Mouse (Mus musculus) C2C12 (cell line): ENCODE data around the gene Kremen1. TPM values are rescaled to one million over a fixed set of nuclear protein-coding genes. Genes with fewer than 3 reads are reported as not detected.

Source experiments
- H3K27me3 ChIP-seq: one replicate; pipeline ENCODE4 v1.6.1; 2011; ENCODE audit not compliant: control insufficient read depth, insufficient read depth, insufficient read length
- H3K36me3 ChIP-seq: one replicate; pipeline ENCODE4 v1.6.1; 2011; ENCODE audit not compliant: control insufficient read depth, insufficient read depth
- H3K4me3 ChIP-seq: one replicate; pipeline ENCODE4 v1.5.1; 2011; ENCODE audit warnings: mild to moderate bottlenecking, control low read depth; ENCODE audit not compliant: poor library complexity, insufficient read depth, severe bottlenecking
- H3K79me2 ChIP-seq: one replicate; pipeline ENCODE4 v1.6.1; 2011; ENCODE audit not compliant: control insufficient read depth, insufficient read depth
- H3K79me3 ChIP-seq: one replicate; pipeline ENCODE4 v1.6.1; 2011; ENCODE audit warnings: low read depth, control low read depth
- H3ac ChIP-seq: one replicate; pipeline ENCODE3; 2011; ENCODE audit warnings: low read depth; ENCODE audit not compliant: control insufficient read depth, insufficient read length
- CEBPB ChIP-seq: IDR thresholded peaks from one replicate; pipeline ENCODE4 v1.6.1; 2011; ENCODE audit warnings: low read depth, mild to moderate bottlenecking, control low read depth, moderate library complexity
- CTCF ChIP-seq: IDR thresholded peaks from one replicate; pipeline ENCODE4 v1.5.1; 2011; ENCODE audit not compliant: control insufficient read depth, insufficient read depth, insufficient read length
- FOSL1 ChIP-seq: IDR thresholded peaks from one replicate; pipeline ENCODE4 v1.8.0; 2011; ENCODE audit warnings: mild to moderate bottlenecking, low read length; ENCODE audit not compliant: poor library complexity, insufficient read depth, severe bottlenecking
- MAX ChIP-seq: IDR thresholded peaks from one replicate; pipeline ENCODE4 v1.6.1; 2011; ENCODE audit warnings: mild to moderate bottlenecking, control low read depth
- MYOD1 ChIP-seq: IDR thresholded peaks from one replicate; pipeline ENCODE4 v1.6.1; 2011; ENCODE audit warnings: low read depth; ENCODE audit not compliant: control insufficient read depth, insufficient read length
- MYOG ChIP-seq: IDR thresholded peaks from one replicate; pipeline ENCODE4 v1.6.1; 2011; ENCODE audit not compliant: control insufficient read depth, insufficient read length; ENCODE audit errors: extremely low read depth
- USF1 ChIP-seq: IDR thresholded peaks from one replicate; pipeline ENCODE4 v1.6.1; 2011; ENCODE audit warnings: low read depth, mild to moderate bottlenecking, control low read depth, moderate library complexity
- polyA plus RNA-seq: library from polyadenylated mRNA; unstranded; fragments of >200 nt; fragmentation: generic; extraction: Trizol; gene quantifications from one replicate; pipeline ENCODE4 v1.2.1, GENCODE M21; 2012; ENCODE audit warnings: missing spikeins

Kremen1 gene
- polyA plus RNA-seq, 1 experiment, result 43.5 TPM

DNA sequence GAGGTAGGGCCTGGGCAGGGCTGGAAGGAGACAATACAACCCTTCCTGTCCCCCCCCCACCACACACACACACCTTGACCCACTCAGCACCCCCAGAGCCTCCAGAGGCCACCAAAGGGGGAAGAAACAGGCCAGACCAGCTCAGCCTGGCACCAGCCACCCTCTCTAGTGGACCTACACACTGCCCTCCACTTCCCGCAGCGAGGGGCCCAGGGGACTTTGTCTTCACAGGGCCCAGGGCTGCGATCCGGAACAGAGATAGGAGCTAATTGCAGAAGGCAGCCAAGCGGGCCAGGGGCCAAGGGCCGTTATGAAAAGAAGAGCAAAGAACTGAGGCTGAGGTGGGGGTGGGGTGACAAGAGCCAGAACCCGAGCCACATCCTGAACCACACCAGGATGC is 112.1 kb downstream of the Kremen1 start:
- Histone ChIP-seq H3K4me3 (no peak overlapping the region), H3K27me3 (peaks cover 31% of the 10 kb centered on the region), H3K79me2 (no peaks in the 10 kb centered on the region), H3K36me3 (no peaks in the 10 kb centered on the region), H3K79me3 (no peaks in the 10 kb centered on the region), H3ac (no peak overlapping the region)
- TF ChIP-seq FOSL1 (no peak), USF1 (no peak), CEBPB (no peak), MAX (no peak), MYOD1 (no peak), MYOG (no peak), CTCF (no peak)

DNA sequence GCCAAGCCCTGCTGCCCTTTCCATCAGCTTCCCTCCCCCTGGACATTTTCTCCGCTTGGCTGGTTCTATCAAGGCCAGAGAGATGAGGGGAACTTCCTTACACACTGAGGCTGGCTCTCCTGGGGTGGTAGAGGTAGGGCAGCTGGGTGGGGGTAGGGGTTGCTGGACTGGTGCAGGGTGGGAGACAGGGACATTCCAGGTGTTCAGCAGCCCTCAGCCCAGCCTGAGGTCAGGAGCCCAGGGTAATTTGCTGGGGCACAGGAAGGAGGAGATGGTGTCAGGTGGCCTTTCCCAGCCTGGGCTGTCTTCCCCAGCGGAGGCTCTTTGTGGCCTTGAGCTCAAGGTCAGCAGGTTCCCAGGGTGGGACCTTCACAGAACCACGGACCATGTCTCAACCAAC is 115.8 kb downstream of the Kremen1 start:
- Histone ChIP-seq H3K27me3 (peaks cover 16% of the 10 kb centered on the region), H3K36me3 (no peaks in the 10 kb centered on the region), H3K79me2 (no peaks in the 10 kb centered on the region), H3K4me3 (no peak overlapping the region), H3K79me3 (no peaks in the 10 kb centered on the region), H3ac (no peak overlapping the region)
- TF ChIP-seq FOSL1, result no peak
- TF ChIP-seq MYOG, result no peak
- TF ChIP-seq CTCF, result no peak
- TF ChIP-seq CEBPB, result no peak
- TF ChIP-seq MYOD1, result no peak
- TF ChIP-seq MAX, result no peak
- no peak for TF ChIP-seq USF1

DNA sequence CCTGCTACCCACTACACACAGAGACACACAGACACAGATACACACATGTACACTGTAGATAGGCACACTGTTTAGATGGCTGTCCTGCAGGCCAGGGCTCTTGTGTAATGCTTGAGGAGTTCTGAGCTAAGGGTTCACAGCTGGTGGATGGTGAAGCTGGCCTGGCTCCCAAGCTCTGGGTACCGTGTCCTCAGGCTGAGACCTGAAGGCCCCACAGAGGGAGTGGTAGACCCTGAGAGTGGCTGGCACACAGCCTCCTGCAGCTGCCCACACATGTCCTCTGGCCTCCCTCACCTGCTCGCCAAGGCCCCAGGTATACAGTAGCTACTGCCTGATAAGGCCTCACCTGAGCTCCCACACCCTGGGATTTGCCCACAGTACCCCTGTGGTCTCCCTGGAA is 119.4 kb downstream of the Kremen1 start:
- H3ac ChIP-seq, result no peak overlapping the region
- peaks cover 21% of the 10 kb centered on the region for H3K27me3 ChIP-seq
- no peak overlapping the region for H3K4me3 ChIP-seq
- H3K79me2 ChIP-seq, result no peaks in the 10 kb centered on the region
- no peak for TF ChIP-seq MAX
- TF ChIP-seq MYOG, result no peak
- TF ChIP-seq CEBPB, result no peak
- no peak for TF ChIP-seq MYOD1
- no peak for TF ChIP-seq FOSL1
- TF ChIP-seq CTCF, result no peak
- TF ChIP-seq USF1, result no peak
- no peaks in the 10 kb centered on the region for H3K79me3 ChIP-seq
- no peaks in the 10 kb centered on the region for H3K36me3 ChIP-seq

Other genes starting within 250 kb of the Kremen1 start
- gene Rasl10a, start 203.4 kb downstream of the Kremen1 start, polyA plus RNA-seq, result 1.0 TPM
- 104 TPM for gene Gas2l1, start 196.2 kb downstream of the Kremen1 start, polyA plus RNA-seq
- 12.0 TPM for gene Rhbdd3, start 162.6 kb downstream of the Kremen1 start, polyA plus RNA-seq
- gene Ewsr1, start 162.3 kb downstream of the Kremen1 start, polyA plus RNA-seq, result 178 TPM
- 0.02 TPM for gene Emid1, start 109.3 kb downstream of the Kremen1 start, polyA plus RNA-seq
- gene Znrf3, start 183.3 kb upstream of the Kremen1 start, polyA plus RNA-seq, result 4.0 TPM